ENCODE assay signal across 8 mouse cellular contexts in the genomic region with DNA sequence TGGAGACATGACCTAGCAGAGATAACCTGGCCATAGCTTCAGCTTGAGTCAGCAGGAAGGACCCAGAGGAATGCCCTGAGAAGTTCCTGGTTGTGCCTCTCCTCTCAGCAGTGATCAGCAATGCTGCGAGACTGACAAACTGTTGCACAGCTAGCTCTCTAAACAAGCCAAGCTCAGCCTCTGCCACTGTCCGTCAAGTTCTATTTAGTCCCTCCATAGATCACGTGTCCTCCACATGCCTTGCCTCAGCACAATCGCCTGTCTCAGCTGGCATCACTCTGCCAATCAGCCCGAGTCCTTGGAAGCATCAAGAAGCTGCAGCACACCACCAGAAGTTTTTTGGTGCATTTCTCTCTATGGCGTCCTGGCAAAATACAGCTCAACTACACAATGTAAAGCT. TPM values are rescaled to one million over a fixed set of nuclear protein-coding genes. Genes with fewer than 3 reads are reported as not detected.
DNase-seq lines count a peak whose midpoint lies in the region; ATAC-seq and TF ChIP-seq lines count a peak whose summit lies in the region.

No protein-coding gene starts in this region.

- no peak for TF ChIP-seq CTCF in E14TG2a.4 (conservative IDR thresholded peaks at IDR 0.05; ENCODE audit: low read length)

- H3K9ac ChIP-seq in heart, embryonic 12.5 days, result no peak overlapping the region
- H3K9ac ChIP-seq in embryonic facial prominence, embryonic 14.5 days (ENCODE audit: low read depth, low read length), result no peak overlapping the region

- H3K27me3 ChIP-seq in heart, embryonic 12.5 days (replicated peaks), result no peaks in the 10 kb centered on the region
- H3K27me3 ChIP-seq in E14TG2a.4 (ENCODE audit: insufficient read depth, low read length), result peaks cover 18% of the 10 kb centered on the region
- H3K27me3 ChIP-seq in embryonic facial prominence, embryonic 14.5 days (replicated peaks; ENCODE audit: control insufficient read depth, insufficient read depth, low read length), result no peaks in the 10 kb centered on the region
- H3K27me3 ChIP-seq in megakaryocyte, embryonic 14.5 days (replicated peaks), result no peaks in the 10 kb centered on the region

- H3K36me3 ChIP-seq in heart, embryonic 12.5 days, result no peaks in the 10 kb centered on the region
- H3K36me3 ChIP-seq in E14TG2a.4 (ENCODE audit: insufficient read depth, low read length), result no peaks in the 10 kb centered on the region
- H3K36me3 ChIP-seq in embryonic facial prominence, embryonic 14.5 days (ENCODE audit: control insufficient read depth, insufficient read depth, low read length), result no peaks in the 10 kb centered on the region
- H3K36me3 ChIP-seq in megakaryocyte, embryonic 14.5 days (replicated peaks; ENCODE audit: low read length), result peaks cover 52% of the 10 kb centered on the region

- 34% methylated on average over 6 of the region's 6 CpGs for whole genome bisulfite sequencing in heart, embryonic 12.5 days
- WGBS in embryonic facial prominence, embryonic 14.5 days, result 43% methylated on average over 6 of the region's 6 CpGs

- no peak for ATAC-seq in heart, embryonic 12.5 days (ENCODE audit: insufficient number of reproducible peaks, low FRiP score)
- ATAC-seq in embryonic facial prominence, embryonic 14.5 days (ENCODE audit: low read depth), result peak; percentile 55; the same call in 1 of the 2 replicates
- ATAC-seq in CD4-positive, CD25-positive, alpha-beta regulatory T cell, adult 4 months, result no peak

- H3K4me2 ChIP-seq in heart, embryonic 12.5 days, result peak overlapping the region; percentile 81
- peak overlapping the region; percentile 79 for H3K4me2 ChIP-seq in embryonic facial prominence, embryonic 14.5 days (ENCODE audit: low read depth, low read length)

- H3K9me3 ChIP-seq in heart, embryonic 12.5 days (replicated peaks), result no peaks in the 10 kb centered on the region
- no peaks in the 10 kb centered on the region for H3K9me3 ChIP-seq in E14TG2a.4 (ENCODE audit: low read length)
- no peaks in the 10 kb centered on the region for H3K9me3 ChIP-seq in embryonic facial prominence, embryonic 14.5 days (ENCODE audit: control insufficient read depth, low read length)
- H3K9me3 ChIP-seq in megakaryocyte, embryonic 14.5 days, result no peaks in the 10 kb centered on the region

- H3K4me3 ChIP-seq in heart, embryonic 12.5 days, result peak overlapping the region; percentile 56
- H3K4me3 ChIP-seq in E14TG2a.4 (replicated peaks; ENCODE audit: low read length), result peak overlapping the region; percentile 77
- peak overlapping the region; percentile 42 for H3K4me3 ChIP-seq in embryonic facial prominence, embryonic 14.5 days (ENCODE audit: low read depth, low read length)
- peak overlapping the region; percentile 92 for H3K4me3 ChIP-seq in megakaryocyte, embryonic 14.5 days (replicated peaks)

- no peak for DNase-seq in heart, adult 9 months (ENCODE audit: low spot score in 2 of 2)
- peak; percentile 59 for DNase-seq in embryonic facial prominence, embryonic 14.5 days (ENCODE audit: low spot score)
- no peak for DNase-seq in layer of hippocampus, postnatal 36 days
- DNase-seq in spleen, adult 18-20 months, result no peak

- H3K27ac ChIP-seq in heart, embryonic 12.5 days (ENCODE audit: poor library complexity, severe bottlenecking), result no peak overlapping the region
- no peak overlapping the region for H3K27ac ChIP-seq in embryonic facial prominence, embryonic 14.5 days (replicated peaks; ENCODE audit: low read depth, low read length)

- peaks cover 17% of the 10 kb centered on the region for H3K4me1 ChIP-seq in heart, embryonic 12.5 days (replicated peaks)
- peaks cover 8% of the 10 kb centered on the region for H3K4me1 ChIP-seq in E14TG2a.4 (replicated peaks; ENCODE audit: low read depth, low read length)
- 0 out of 2 replicates have a peak, but pooled peaks cover 5% of the 10 kb centered on the region for H3K4me1 ChIP-seq in embryonic facial prominence, embryonic 14.5 days (ENCODE audit: control insufficient read depth, insufficient read depth, low read length)
- H3K4me1 ChIP-seq in megakaryocyte, embryonic 14.5 days, result peaks cover 43% of the 10 kb centered on the region

RNA-seq across cellular contexts. Expression of a gene that starts 20.4 kb away (rescaled TPM):
- 9.0 and 10.0 TPM in 2 replicates for polyA plus RNA-seq in heart, embryonic 12.5 days (2016; fragmentation: Nextera tagmentation; extraction: Ambion mirVana)
- polyA plus RNA-seq in embryonic facial prominence, embryonic 14.5 days (2014; fragmentation: Nextera tagmentation; extraction: Ambion mirVana), result 17.9 and 18.2 TPM in 2 replicates
- polyA plus RNA-seq in megakaryocyte, embryonic 14.5 days (2012; ENCODE audit: insufficient read depth, low replicate concordance), result 2.0 and 3.0 TPM in 2 replicates
- 10 to 100 TPM; 25.3 to 25.5 TPM for polyA plus RNA-seq in CD4-positive, CD25-positive, alpha-beta regulatory T cell, adult 4 months (2017; shearing (Covaris generic))
- 10 to 100 TPM; 16.2 to 19.0 TPM for total RNA-seq in layer of hippocampus, postnatal 36 days (2021)

RNA-seq across cellular contexts. Expression of a gene that starts 21.0 kb away (rescaled TPM):
- polyA plus RNA-seq in heart, embryonic 12.5 days (2016; fragmentation: Nextera tagmentation; extraction: Ambion mirVana), result 29.6 and 33.1 TPM in 2 replicates
- 36.0 and 41.5 TPM in 2 replicates for polyA plus RNA-seq in embryonic facial prominence, embryonic 14.5 days (2014; fragmentation: Nextera tagmentation; extraction: Ambion mirVana)
- 1.7 and 3.1 TPM in 2 replicates for polyA plus RNA-seq in megakaryocyte, embryonic 14.5 days (2012; ENCODE audit: insufficient read depth, low replicate concordance)
- 10 to 100 TPM; 12.1 to 13.0 TPM for polyA plus RNA-seq in CD4-positive, CD25-positive, alpha-beta regulatory T cell, adult 4 months (2017; shearing (Covaris generic))
- total RNA-seq in layer of hippocampus, postnatal 36 days (2021), result 100 to 1,000 TPM; 104 to 110 TPM

Comparison
In these comparisons a context has a peak if more than half of its experiments do, and no peak if none do; other contexts are left out.
1. H3K4me3 ChIP-seq: peak in every context shown above with its lines; median percentile 92 in megakaryocyte, embryonic 14.5 days; 77 in E14TG2a.4; 56 in heart, embryonic 12.5 days; 42 in embryonic facial prominence, embryonic 14.5 days.